ENCODE assay signal across 42 mouse cellular contexts in the genomic region with DNA sequence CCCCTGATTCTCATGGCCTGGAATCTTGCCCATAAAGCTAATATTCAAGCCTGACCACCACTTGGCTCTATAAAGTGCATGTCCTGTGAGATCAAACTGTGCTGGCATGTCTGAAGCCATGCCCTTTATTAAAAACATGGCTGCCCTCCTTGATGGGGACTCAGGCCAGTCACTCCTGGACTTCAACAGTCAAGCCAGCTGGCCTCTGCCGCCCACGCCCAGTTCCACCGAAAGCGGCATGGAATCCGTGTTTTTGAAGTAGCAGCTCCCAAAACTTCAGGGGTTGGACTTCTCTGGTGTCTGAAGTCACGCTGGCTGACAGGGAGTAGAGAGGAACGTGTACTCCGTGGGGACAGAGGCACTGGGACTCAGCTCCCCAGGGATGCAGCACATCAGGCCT. TPM values are rescaled to one million over a fixed set of nuclear protein-coding genes. Genes with fewer than 3 reads are reported as not detected.
"Had no signal": no experiment of that assay in that cellular context is flagged by ENCODE, and none has a peak within 500 bp of the region (broad histone marks: within the 10 kb centered on the region; RNA-seq: fewer than 3 reads in every experiment).

No protein-coding gene starts in this region.

- H3K4me3 ChIP-seq: heart, adult 2 months; heart, embryonic 13.5 days; heart, embryonic 15.5 days; hindbrain, embryonic 13.5 days; hindbrain, embryonic 15.5 days; kidney, embryonic 15.5 days; limb, embryonic 13.5 days; limb, embryonic 15.5 days; liver, embryonic 13.5 days; liver, embryonic 15.5 days had no signal

- H3K4me2 ChIP-seq: heart, embryonic 11.5 days; heart, embryonic 13.5 days; heart, embryonic 15.5 days; hindbrain, embryonic 13.5 days; hindbrain, embryonic 15.5 days; kidney, embryonic 15.5 days; limb, embryonic 13.5 days; limb, embryonic 15.5 days; liver, embryonic 13.5 days; liver, embryonic 15.5 days had no signal

- DNase-seq: gastrocnemius, postnatal 14 days; gastrocnemius, postnatal 36 days; heart, adult 2 months; heart, postnatal 14 days; heart, postnatal 36 days; kidney, adult 11 months; kidney, adult 2 months; kidney, adult 9 months; kidney, postnatal 14 days; kidney, postnatal 36 days; layer of hippocampus, adult 9-11 months; layer of hippocampus, postnatal 36 days; left cerebral cortex, postnatal 4 days; liver, embryonic 13.5 days had no signal

- H3K9me3 ChIP-seq: heart, embryonic 13.5 days; heart, embryonic 15.5 days; hindbrain, embryonic 13.5 days; hindbrain, embryonic 15.5 days; kidney, embryonic 15.5 days; limb, embryonic 13.5 days; limb, embryonic 15.5 days; liver, embryonic 13.5 days; liver, embryonic 15.5 days had no signal

- H3K9ac ChIP-seq: heart, embryonic 13.5 days; heart, embryonic 15.5 days; hindbrain, embryonic 13.5 days; hindbrain, embryonic 15.5 days; kidney, embryonic 15.5 days; limb, embryonic 13.5 days; limb, embryonic 15.5 days; liver, embryonic 13.5 days; liver, embryonic 15.5 days had no signal

- H3K27ac ChIP-seq: heart, adult 2 months; heart, embryonic 13.5 days; heart, embryonic 15.5 days; hindbrain, embryonic 13.5 days; hindbrain, embryonic 15.5 days; hindbrain, postnatal 0 days; kidney, embryonic 15.5 days; kidney, postnatal 0 days; limb, embryonic 13.5 days; limb, embryonic 15.5 days; liver, embryonic 13.5 days; liver, embryonic 15.5 days had no signal

- H3K4me1 ChIP-seq: hindbrain, embryonic 13.5 days; hindbrain, embryonic 15.5 days had no signal

- ATAC-seq: hindbrain, postnatal 0 days; intestine, embryonic 16.5 days had no signal

- H3K36me3 ChIP-seq: heart, embryonic 13.5 days; heart, embryonic 15.5 days; kidney, embryonic 15.5 days; limb, embryonic 13.5 days; limb, embryonic 15.5 days; liver, embryonic 13.5 days; liver, embryonic 15.5 days had no signal

- H3K27me3 ChIP-seq: heart, embryonic 13.5 days; heart, embryonic 15.5 days; hindbrain, embryonic 13.5 days; hindbrain, embryonic 15.5 days; kidney, embryonic 15.5 days; limb, embryonic 13.5 days; limb, embryonic 15.5 days; liver, embryonic 13.5 days; liver, embryonic 15.5 days had no signal

RNA-seq across cellular contexts. Expression of a gene that starts 40.8 kb away (rescaled TPM):
- total RNA-seq: gastrocnemius, adult 18-20 months; gastrocnemius, adult 8-10 months; gastrocnemius, postnatal 14 days; gastrocnemius, postnatal 36 days; heart, adult 2 months; heart, postnatal 14 days; heart, postnatal 36 days; hematopoietic stem cell, adult 5-6 weeks; hindbrain, postnatal 0 days; layer of hippocampus, adult 18-20 months; layer of hippocampus, adult 8-10 months; layer of hippocampus, postnatal 14 days; layer of hippocampus, postnatal 36 days; left cerebral cortex, adult 18-20 months; left cerebral cortex, adult 8-10 months; left cerebral cortex, postnatal 10 days; left cerebral cortex, postnatal 25 days; left cerebral cortex, postnatal 4 days had no signal
- polyA plus RNA-seq: gonadal fat pad, adult 2 months; heart, adult 2 months; heart, embryonic 11.5 days; heart, embryonic 13.5 days; heart, embryonic 15.5 days; heart, postnatal 0 days; hindbrain, embryonic 11.5 days; hindbrain, embryonic 13.5 days; hindbrain, postnatal 0 days; intestine, embryonic 14.5 days; intestine, embryonic 16.5 days; kidney, adult 2 months; kidney, embryonic 15.5 days; kidney, postnatal 0 days; large intestine, adult 2 months; limb, embryonic 11.5 days; limb, embryonic 15.5 days; liver, embryonic 13.5 days; liver, embryonic 15.5 days had no signal

RNA-seq across cellular contexts. Expression of a gene that starts 50.0 kb away (rescaled TPM):
- total RNA-seq: gastrocnemius, adult 18-20 months; gastrocnemius, adult 8-10 months; gastrocnemius, postnatal 14 days; gastrocnemius, postnatal 36 days; heart, adult 2 months; heart, postnatal 14 days; heart, postnatal 36 days; hematopoietic stem cell, adult 5-6 weeks; hindbrain, postnatal 0 days; layer of hippocampus, adult 18-20 months; layer of hippocampus, adult 8-10 months; layer of hippocampus, postnatal 14 days; left cerebral cortex, adult 18-20 months; left cerebral cortex, adult 8-10 months; left cerebral cortex, postnatal 25 days had no signal
- polyA plus RNA-seq: heart, adult 2 months; heart, postnatal 0 days; hindbrain, postnatal 0 days had no signal
